Mouse (Mus musculus): ENCODE measurements around the gene Ifit1bl2. TPM values are rescaled to one million over a fixed set of nuclear protein-coding genes. Genes with fewer than 3 reads are reported as not detected.

The Ifit1bl2 gene
- polyA plus RNA-seq (2016; fragmentation: Nextera tagmentation; extraction: Ambion mirVana), result not detected in 2 replicates

- Histone ChIP-seq H3K27me3 (replicated peaks) (peaks cover 19% of the 10 kb centered on the region), H3K9me3 (replicated peaks) (no peaks in the 10 kb centered on the region), H3K4me3 (no peak within 1 kb of the TSS), H3K36me3 (no peaks in the 10 kb centered on the region), H3K4me1 (peaks cover 14% of the 10 kb centered on the region), H3K9ac (no peak within 1 kb of the TSS; the same call in 1 of the 2 replicates), H3K27ac (no peak within 1 kb of the TSS), H3K4me2 (peak within 1 kb of the TSS; percentile 27)
- no peak for ATAC-seq
- 27% methylated on average over 4 of the region's 4 CpGs for WGBS (ENCODE audit: insufficient replicate concordance)
Measured at GRCm38 (mm10) chr19:34640623-34641022, at the start of gene Ifit1bl2, which contains the start of gene Ifit1. TSS of gene Ifit1bl2 (minus strand) at chr19:34640743. TSS of gene Ifit1 (plus strand) at chr19:34640871.

- H3K4me2 ChIP-seq, result no peak overlapping the region
- no peak overlapping the region for H3K9ac ChIP-seq
- 83% methylated on average over 1 of the region's 1 CpGs for WGBS (ENCODE audit: insufficient replicate concordance)
- ATAC-seq, result no peak
- H3K36me3 ChIP-seq, result no peaks in the 10 kb centered on the region
- no peaks in the 10 kb centered on the region for H3K27me3 ChIP-seq (replicated peaks)
- H3K4me1 ChIP-seq, result no peaks in the 10 kb centered on the region
- no peak overlapping the region for H3K27ac ChIP-seq
- no peaks in the 10 kb centered on the region for H3K9me3 ChIP-seq (replicated peaks)
- no peak overlapping the region for H3K4me3 ChIP-seq
Measured at GRCm38 (mm10) chr19:34685530-34685929, 45.0 kb upstream of the Ifit1bl2 start.

DNA sequence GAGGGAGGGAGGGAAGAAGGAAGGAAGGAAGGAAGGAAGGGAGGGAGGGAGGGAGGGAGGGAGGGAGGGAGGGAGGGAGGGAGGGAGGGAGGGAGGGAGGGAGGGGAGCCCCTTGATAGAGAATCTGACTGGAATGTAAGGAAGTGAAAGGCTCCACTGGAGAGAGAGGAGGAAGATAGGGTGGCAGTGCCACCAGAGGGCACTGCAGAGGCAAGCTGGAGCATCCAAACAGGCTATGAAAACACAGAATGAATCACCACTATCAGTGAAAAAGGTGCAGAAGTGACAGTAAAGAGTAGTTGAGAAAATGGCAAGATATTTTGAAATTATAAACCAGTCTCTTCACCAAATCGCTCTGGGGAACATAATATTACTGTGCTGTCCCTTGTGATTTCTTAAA lies 44.3 kb upstream of the Ifit1bl2 start:
- H3K36me3 ChIP-seq, result no peaks in the 10 kb centered on the region
- H3K4me2 ChIP-seq, result no peak overlapping the region
- 33% methylated on average over 1 of the region's 1 CpGs for WGBS (ENCODE audit: insufficient replicate concordance)
- H3K9ac ChIP-seq, result no peak overlapping the region
- no peak for ATAC-seq
- no peak overlapping the region for H3K27ac ChIP-seq
- no peaks in the 10 kb centered on the region for H3K27me3 ChIP-seq (replicated peaks)
- no peaks in the 10 kb centered on the region for H3K9me3 ChIP-seq (replicated peaks)
- H3K4me3 ChIP-seq, result no peak overlapping the region
- no peaks in the 10 kb centered on the region for H3K4me1 ChIP-seq

DNA sequence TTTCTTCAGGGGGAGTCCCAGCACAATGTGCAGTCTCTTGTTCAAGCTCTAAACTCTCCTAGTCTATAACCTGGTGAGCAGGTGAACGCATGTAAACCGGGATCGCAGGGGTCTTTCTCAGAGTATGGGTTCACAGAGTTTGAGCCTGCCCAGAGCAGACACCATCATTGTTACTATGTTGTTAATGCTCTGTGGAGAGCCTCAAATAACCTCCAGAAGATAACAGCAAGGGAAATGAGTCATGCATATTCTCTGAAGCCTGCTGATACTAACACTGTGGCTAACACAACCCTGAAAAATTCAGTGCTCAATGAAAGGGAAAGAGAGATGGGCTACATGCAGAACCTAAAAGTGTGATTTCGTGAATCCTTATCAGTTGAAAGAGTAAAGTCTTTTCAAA lies 37.9 kb upstream of the Ifit1bl2 start:
- H3K9ac ChIP-seq, result no peak overlapping the region
- H3K27ac ChIP-seq, result no peak overlapping the region
- H3K4me2 ChIP-seq, result no peak overlapping the region
- H3K9me3 ChIP-seq (replicated peaks), result no peaks in the 10 kb centered on the region
- 46% methylated on average over 4 of the region's 4 CpGs for WGBS (ENCODE audit: insufficient replicate concordance)
- H3K4me1 ChIP-seq, result no peaks in the 10 kb centered on the region
- no peaks in the 10 kb centered on the region for H3K27me3 ChIP-seq (replicated peaks)
- H3K36me3 ChIP-seq, result no peaks in the 10 kb centered on the region
- no peak overlapping the region for H3K4me3 ChIP-seq
- peak; percentile 44; the same call in 1 of the 2 replicates for ATAC-seq

DNA sequence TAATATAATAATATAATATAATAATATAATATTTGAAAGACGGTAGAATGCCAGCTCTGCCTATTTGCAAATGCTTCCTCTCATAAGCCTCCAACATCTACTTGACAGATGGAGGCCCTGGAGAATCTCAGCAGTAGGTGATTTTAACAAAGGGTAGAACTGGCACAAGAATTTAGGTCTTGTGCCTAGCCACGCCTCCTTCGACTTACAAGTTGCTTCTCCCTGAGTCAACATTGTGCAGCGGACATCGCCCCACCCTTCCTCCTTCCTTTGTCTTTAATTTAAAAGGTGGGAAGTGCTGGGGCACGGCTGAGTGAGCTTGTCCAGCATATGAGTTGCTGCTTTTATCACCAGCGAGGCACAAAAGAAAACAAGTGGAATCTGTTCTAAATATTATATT lies 32.9 kb upstream of the Ifit1bl2 start:
- H3K27me3 ChIP-seq (replicated peaks), result no peaks in the 10 kb centered on the region
- no peak overlapping the region for H3K4me3 ChIP-seq
- H3K9me3 ChIP-seq (replicated peaks), result no peaks in the 10 kb centered on the region
- 59% methylated on average over 7 of the region's 7 CpGs for WGBS (ENCODE audit: insufficient replicate concordance)
- no peak for ATAC-seq
- H3K9ac ChIP-seq, result no peak overlapping the region
- no peak overlapping the region for H3K27ac ChIP-seq
- no peaks in the 10 kb centered on the region for H3K4me1 ChIP-seq
- H3K4me2 ChIP-seq, result no peak overlapping the region
- 0 out of 2 replicates have a peak, but pooled peaks cover 2% of the 10 kb centered on the region for H3K36me3 ChIP-seq

- WGBS (ENCODE audit: insufficient replicate concordance), result 1% methylated on average over 5 of the region's 5 CpGs
- Histone ChIP-seq H3K4me2 (no peak overlapping the region), H3K36me3 (no peaks in the 10 kb centered on the region), H3K27ac (no peak overlapping the region), H3K4me1 (peaks cover 14% of the 10 kb centered on the region), H3K9ac (no peak overlapping the region), H3K27me3 (replicated peaks) (no peaks in the 10 kb centered on the region), H3K9me3 (replicated peaks) (no peaks in the 10 kb centered on the region), H3K4me3 (no peak overlapping the region)
- no peak for ATAC-seq
Measured at GRCm38 (mm10) chr19:34666127-34666526, 25.6 kb upstream of the Ifit1bl2 start.

- Histone ChIP-seq H3K4me2 (peak overlapping the region; percentile 54), H3K9me3 (replicated peaks) (no peaks in the 10 kb centered on the region), H3K27ac (peak overlapping the region; percentile 38), H3K36me3 (no peaks in the 10 kb centered on the region), H3K4me1 (peaks cover 21% of the 10 kb centered on the region), H3K27me3 (replicated peaks) (no peaks in the 10 kb centered on the region), H3K9ac (peak overlapping the region; percentile 28; the same call in 1 of the 2 replicates), H3K4me3 (no peak overlapping the region)
- ATAC-seq, result peak; percentile 83
- WGBS (ENCODE audit: insufficient replicate concordance), result 29% methylated on average over 5 of the region's 5 CpGs
Measured at GRCm38 (mm10) chr19:34662740-34663139, 22.2 kb upstream of the Ifit1bl2 start.

DNA sequence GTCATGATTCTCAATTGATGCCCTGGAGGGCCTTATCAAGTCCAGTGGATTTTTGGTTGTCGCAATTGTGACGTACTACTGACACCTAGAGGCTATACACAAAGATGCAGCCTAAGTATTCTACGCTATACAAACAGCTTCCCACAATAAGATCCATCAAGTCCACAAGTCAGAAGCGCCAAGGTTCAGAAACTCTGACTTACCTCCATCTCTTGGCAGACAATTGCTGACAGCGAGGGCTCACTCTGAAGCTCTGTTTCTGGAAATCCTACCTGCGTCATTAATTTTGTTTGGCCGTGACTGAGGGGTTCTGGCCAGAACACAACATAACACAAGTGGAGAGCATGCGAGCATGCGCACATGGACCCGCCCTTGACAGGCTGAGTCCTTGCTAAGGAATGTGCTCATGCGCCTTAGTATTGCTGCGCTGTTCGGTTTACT lies 21.5 kb upstream of the Ifit1bl2 start:
- Histone ChIP-seq H3K27ac (peak overlapping the region; percentile 38; the same call in 1 of the 2 replicates), H3K4me3 (peak overlapping the region; percentile 31), H3K4me2 (peak overlapping the region; percentile 54), H3K9me3 (replicated peaks) (no peaks in the 10 kb centered on the region), H3K36me3 (no peaks in the 10 kb centered on the region), H3K9ac (peak overlapping the region; percentile 28; the same call in 1 of the 2 replicates), H3K4me1 (peaks cover 26% of the 10 kb centered on the region), H3K27me3 (replicated peaks) (no peaks in the 10 kb centered on the region)
- 9% methylated on average over 13 of the region's 13 CpGs for WGBS (ENCODE audit: insufficient replicate concordance)
- ATAC-seq, result peak; percentile 90

DNA sequence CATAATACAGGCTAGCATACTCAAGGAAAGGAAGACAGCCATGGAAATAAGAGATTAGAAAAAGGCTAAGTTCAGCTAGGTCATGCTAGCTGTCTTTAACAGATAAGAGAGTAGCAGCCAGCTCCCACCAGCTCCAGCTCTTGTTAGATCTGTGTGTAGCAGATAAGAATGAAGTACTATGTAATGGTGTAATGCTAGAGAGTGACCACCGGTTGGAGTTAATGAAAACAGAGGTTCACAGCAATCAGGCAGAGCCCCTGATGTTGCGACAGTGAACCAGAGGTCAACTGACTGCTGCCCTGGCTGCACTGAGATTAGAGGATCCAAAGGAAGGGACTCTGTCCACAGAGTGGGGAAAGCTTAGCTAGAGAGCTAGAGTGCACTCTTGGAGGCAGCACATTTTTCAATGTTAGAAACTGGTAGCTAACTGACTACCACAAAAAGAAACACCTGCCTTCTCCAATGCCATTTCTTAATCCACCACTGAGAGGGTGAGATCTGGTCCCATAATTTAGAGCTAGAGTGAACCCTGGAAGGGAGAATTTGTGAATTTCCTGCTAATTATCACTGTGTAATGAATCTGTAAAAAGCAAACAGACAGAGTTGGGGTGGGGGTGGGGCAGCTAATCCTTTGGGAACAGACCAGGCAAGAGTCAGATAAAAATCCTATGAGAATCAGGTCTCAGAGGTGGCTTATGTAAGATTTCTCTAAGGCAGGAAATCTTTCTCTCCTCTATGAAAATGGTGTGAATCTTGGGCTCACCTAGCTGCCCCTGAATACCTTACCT lies 16.2 kb upstream of the Ifit1bl2 start:
- Histone ChIP-seq H3K4me3 (peak overlapping the region; percentile 17; the same call in 1 of the 2 replicates), H3K4me2 (peak overlapping the region; percentile 64), H3K36me3 (no peaks in the 10 kb centered on the region), H3K4me1 (peaks cover 45% of the 10 kb centered on the region), H3K27ac (peak overlapping the region; percentile 96), H3K9ac (peak overlapping the region; percentile 48), H3K27me3 (replicated peaks) (no peaks in the 10 kb centered on the region), H3K9me3 (replicated peaks) (no peaks in the 10 kb centered on the region)
- peak; percentile 99 for ATAC-seq
- 0% methylated on average over 2 of the region's 2 CpGs for WGBS (ENCODE audit: insufficient replicate concordance)

- Histone ChIP-seq H3K9me3 (replicated peaks) (no peaks in the 10 kb centered on the region), H3K9ac (no peak overlapping the region), H3K4me1 (peaks cover 49% of the 10 kb centered on the region), H3K4me3 (no peak overlapping the region), H3K4me2 (no peak overlapping the region), H3K27ac (peak overlapping the region; percentile 96), H3K36me3 (no peaks in the 10 kb centered on the region), H3K27me3 (replicated peaks) (no peaks in the 10 kb centered on the region)
- WGBS (ENCODE audit: insufficient replicate concordance), result 79% methylated on average over 10 of the region's 10 CpGs
- ATAC-seq, result no peak
Measured at GRCm38 (mm10) chr19:34655227-34655805, 14.8 kb upstream of the Ifit1bl2 start.

- no peak overlapping the region for H3K9ac ChIP-seq
- no peak overlapping the region for H3K4me2 ChIP-seq
- H3K27me3 ChIP-seq (replicated peaks), result no peaks in the 10 kb centered on the region
- H3K4me1 ChIP-seq, result peaks cover 26% of the 10 kb centered on the region
- no peaks in the 10 kb centered on the region for H3K36me3 ChIP-seq
- no peaks in the 10 kb centered on the region for H3K9me3 ChIP-seq (replicated peaks)
- no peak overlapping the region for H3K4me3 ChIP-seq
- WGBS (ENCODE audit: insufficient replicate concordance), result 58% methylated on average over 6 of the region's 6 CpGs
- peak; percentile 57 for ATAC-seq
- no peak overlapping the region for H3K27ac ChIP-seq
Measured at GRCm38 (mm10) chr19:34650997-34651396, 10.5 kb upstream of the Ifit1bl2 start.

DNA sequence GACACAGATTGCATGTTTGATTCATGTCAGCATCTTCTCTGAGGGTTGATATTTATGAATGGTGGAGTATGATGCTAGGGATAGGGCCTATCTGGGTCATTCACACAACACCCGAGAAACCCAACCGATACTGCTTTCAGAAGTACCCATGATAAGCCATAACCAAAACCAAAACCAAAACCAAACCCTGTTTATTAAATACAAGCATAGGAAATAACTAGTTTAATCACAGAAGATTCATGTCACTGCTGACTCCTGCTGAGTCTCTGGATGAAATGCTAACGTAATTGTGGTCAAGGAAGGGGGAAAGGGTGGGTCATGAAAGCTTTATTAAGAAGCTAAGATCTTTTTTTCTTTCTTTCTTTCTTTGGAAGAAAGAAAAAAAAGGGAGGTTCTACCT lies 9.7 kb upstream of the Ifit1bl2 start:
- no peak overlapping the region for H3K4me3 ChIP-seq
- no peak overlapping the region for H3K9ac ChIP-seq
- no peaks in the 10 kb centered on the region for H3K36me3 ChIP-seq
- no peak for ATAC-seq
- H3K27ac ChIP-seq, result no peak overlapping the region
- WGBS (ENCODE audit: insufficient replicate concordance), result 72% methylated on average over 3 of the region's 3 CpGs
- H3K4me1 ChIP-seq, result peaks cover 19% of the 10 kb centered on the region
- no peaks in the 10 kb centered on the region for H3K27me3 ChIP-seq (replicated peaks)
- no peaks in the 10 kb centered on the region for H3K9me3 ChIP-seq (replicated peaks)
- H3K4me2 ChIP-seq, result no peak overlapping the region
